Mouse (Mus musculus) neural tube, embryonic 12.5 days (tissue): ENCODE measurements around the gene Gm26661. TPM values are rescaled to one million over a fixed set of nuclear protein-coding genes. Genes with fewer than 3 reads are reported as not detected.

ENCODE experiments used
- ATAC-seq: fragments of 200-750 bp; cut with Nextera tagmentation; 2 replicates; pipeline ENCODE4 v1.8.0; 2017; ENCODE audit warnings: low read depth, mild to moderate bottlenecking, moderate TSS enrichment, moderate library complexity; ENCODE audit not compliant: low FRiP score
- H3K27ac ChIP-seq: fragments of 300-500 bp; sonication (generic); 2 replicates; pipeline ENCODE4 v1.5.1; 2016
- H3K27me3 ChIP-seq: fragments of 300-500 bp; sonication (generic); replicated peaks from 2 replicates; pipeline ENCODE4 v1.6.1; 2016; ENCODE audit warnings: mild to moderate bottlenecking
- H3K36me3 ChIP-seq: fragments of 300-500 bp; sonication (generic); 2 replicates; pipeline ENCODE4 v1.6.1; 2016; ENCODE audit warnings: mild to moderate bottlenecking
- H3K4me1 ChIP-seq: fragments of 300-500 bp; sonication (generic); 2 replicates; pipeline ENCODE4 v1.6.1; 2016
- H3K4me2 ChIP-seq: fragments of 300-500 bp; sonication (generic); replicated peaks from 2 replicates; pipeline ENCODE4 v1.6.1; 2016; ENCODE audit warnings: mild to moderate bottlenecking
- H3K4me3 ChIP-seq: fragments of 300-500 bp; sonication (generic); 2 replicates; pipeline ENCODE4 v1.5.1; 2016
- H3K9ac ChIP-seq: fragments of 300-500 bp; sonication (generic); 2 replicates; pipeline ENCODE4 v1.6.1; 2016; ENCODE audit warnings: mild to moderate bottlenecking
- H3K9me3 ChIP-seq: fragments of 300-500 bp; sonication (generic); 2 replicates; pipeline ENCODE4 v1.6.1; 2016; ENCODE audit warnings: mild to moderate bottlenecking
- WGBS: fragments of 180-500 bp; shearing (Covaris S2); methylation state at CpG from one replicate; pipeline ENCODE4 v1.1.7; 2016; 5-methylcytosine and 5-hydroxymethylcytosine counted together
- polyA plus RNA-seq: library from polyadenylated mRNA; unstranded; fragments of >200 nt; fragmentation: Nextera tagmentation; extraction: Ambion mirVana; gene quantifications from 2 replicates; pipeline ENCODE4 v1.2.1, GENCODE M21; 2016

The Gm26661 gene
- not detected in 2 replicates for polyA plus RNA-seq

DNA sequence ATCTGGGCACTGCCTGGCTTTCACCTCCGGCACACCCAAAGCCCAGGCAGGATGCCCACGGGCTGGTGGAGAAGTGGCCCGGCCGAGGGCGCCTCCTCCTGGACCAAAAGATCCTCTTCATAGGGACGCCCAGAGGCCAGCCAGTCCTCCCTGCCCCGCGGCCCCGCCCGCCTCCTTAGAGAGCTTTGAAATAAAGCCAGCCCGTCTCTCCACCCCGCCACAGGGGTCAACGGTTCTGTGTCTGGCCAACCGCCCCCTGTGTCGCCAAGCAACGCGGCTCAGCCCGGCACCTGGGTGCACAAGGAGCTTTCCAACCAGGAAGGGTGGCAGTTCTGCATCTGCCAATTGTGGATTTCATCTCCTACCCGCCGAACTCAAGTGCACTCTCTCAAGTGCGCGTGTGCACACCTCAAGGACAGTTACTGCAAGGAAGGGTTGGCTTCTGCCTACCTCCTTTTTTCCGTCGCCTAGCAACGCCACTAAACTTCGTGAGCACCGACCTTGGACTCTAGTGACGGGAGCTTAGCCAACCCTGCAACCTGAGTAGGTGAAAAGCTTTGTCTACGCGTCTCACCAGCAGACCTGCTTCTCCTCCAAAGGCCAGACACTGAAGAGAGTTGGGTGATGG, at the start of gene Gm26661:
Gene Gm26661 (plus strand): TSS at position 56 of the 628 bp plus-strand sequence.
- no peak within 1 kb of the TSS for H3K27ac ChIP-seq
- peaks cover 9% of the 10 kb centered on the region for H3K27me3 ChIP-seq
- H3K9ac ChIP-seq: peak within 1 kb of the TSS; percentile 33; the same call in 1 of the 2 replicates
- H3K36me3 ChIP-seq: no peaks in the 10 kb centered on the region
- ATAC-seq: peak; percentile 85
- WGBS: 2% methylated on average over 30 of the region's 30 CpGs
- peaks cover 10% of the 10 kb centered on the region for H3K4me1 ChIP-seq
- no peaks in the 10 kb centered on the region for H3K9me3 ChIP-seq
- peak within 1 kb of the TSS; percentile 36 for H3K4me3 ChIP-seq
- H3K4me2 ChIP-seq: peak within 1 kb of the TSS; percentile 83

- Histone ChIP-seq H3K27me3 (no peaks in the 10 kb centered on the region), H3K4me3 (no peak overlapping the region), H3K9ac (peak overlapping the region; percentile 38; the same call in 1 of the 2 replicates), H3K9me3 (no peaks in the 10 kb centered on the region), H3K4me2 (peak overlapping the region; percentile 52), H3K36me3 (no peaks in the 10 kb centered on the region), H3K4me1 (no peaks in the 10 kb centered on the region), H3K27ac (no peak overlapping the region)
- peak; percentile 89 for ATAC-seq
- 35% methylated on average over 11 of the region's 11 CpGs for WGBS
These were observed 42.2 kb upstream of the Gm26661 start for GRCm38 (mm10) chr14:7748944-7749763.

DNA sequence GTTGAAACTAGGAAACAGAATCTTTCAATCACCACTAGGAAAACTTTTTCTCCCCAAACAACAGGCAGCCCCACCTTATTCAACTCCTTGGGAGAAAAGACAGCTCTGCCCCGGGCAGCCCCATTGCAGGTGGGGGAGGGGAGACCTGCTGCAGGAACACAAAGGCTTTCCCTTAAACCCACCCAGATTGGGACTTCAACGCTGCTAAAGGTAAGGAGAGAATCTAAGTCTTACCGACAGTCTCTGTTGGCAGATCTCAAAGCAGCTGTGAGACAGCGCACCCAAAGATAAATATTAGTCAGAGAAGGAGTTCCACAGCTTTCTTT, 41.7 kb upstream of the Gm26661 start:
- Histone ChIP-seq H3K4me1 (no peaks in the 10 kb centered on the region), H3K27me3 (no peaks in the 10 kb centered on the region), H3K4me3 (no peak overlapping the region), H3K27ac (no peak overlapping the region), H3K9me3 (no peaks in the 10 kb centered on the region), H3K4me2 (peak overlapping the region; percentile 52), H3K36me3 (no peaks in the 10 kb centered on the region), H3K9ac (peak overlapping the region; percentile 38; the same call in 1 of the 2 replicates)
- ATAC-seq: peak; percentile 90
- 11% methylated on average over 4 of the region's 4 CpGs for WGBS

DNA sequence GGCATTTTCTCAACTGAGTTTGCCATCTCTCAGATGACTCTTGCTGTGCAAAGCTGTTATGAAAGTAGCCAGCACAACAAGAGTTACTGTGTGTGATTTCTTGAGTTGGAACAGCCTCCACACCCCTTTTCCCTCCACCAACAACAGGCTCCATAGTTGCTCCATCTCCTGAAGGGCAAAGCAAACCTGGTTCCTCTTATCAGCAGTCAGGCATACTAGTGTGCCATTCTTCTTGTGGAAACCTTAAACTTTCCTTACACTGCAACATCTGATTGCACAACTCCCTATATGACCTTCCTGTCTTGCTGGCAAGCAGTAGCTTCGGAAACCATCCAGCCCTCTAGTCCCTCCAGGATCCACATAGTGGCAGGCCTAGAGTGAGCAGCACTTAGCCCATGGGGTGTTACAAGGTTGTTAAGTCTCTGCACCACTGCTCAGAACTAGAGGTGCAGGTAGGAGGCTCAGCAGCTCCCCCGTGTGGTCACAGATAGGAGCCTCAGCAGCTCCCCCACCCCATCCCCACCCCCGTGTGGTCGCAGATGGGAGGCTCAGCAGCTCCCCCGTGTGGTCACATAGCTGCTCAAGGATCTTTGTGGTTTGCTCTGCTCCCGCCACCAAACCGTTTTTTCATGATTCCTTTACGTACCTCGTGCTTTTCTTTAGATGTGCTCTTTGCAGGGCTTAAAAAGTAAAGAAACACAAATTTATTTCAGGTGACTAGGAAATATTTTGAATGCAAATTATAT, 25.6 kb upstream of the Gm26661 start:
- Histone ChIP-seq H3K27me3 (no peaks in the 10 kb centered on the region), H3K4me3 (no peak overlapping the region), H3K27ac (no peak overlapping the region), H3K4me1 (no peaks in the 10 kb centered on the region), H3K9ac (no peak overlapping the region), H3K36me3 (no peaks in the 10 kb centered on the region), H3K4me2 (no peak overlapping the region), H3K9me3 (no peaks in the 10 kb centered on the region)
- ATAC-seq: peak; percentile 95
- 15% methylated on average over 9 of the region's 9 CpGs for WGBS

GRCm38 (mm10) chr14:7773714-7774389, 17.5 kb upstream of the Gm26661 start:
- peak overlapping the region; percentile 36; the same call in 1 of the 2 replicates for H3K9ac ChIP-seq
- H3K27ac ChIP-seq: no peak overlapping the region
- peak overlapping the region; percentile 49 for H3K4me2 ChIP-seq

GRCm38 (mm10) chr14:7786073-7786472, 5.3 kb upstream of the Gm26661 start:
- Histone ChIP-seq H3K9ac (no peak overlapping the region), H3K27ac (no peak overlapping the region), H3K9me3 (no peaks in the 10 kb centered on the region), H3K36me3 (no peaks in the 10 kb centered on the region), H3K4me2 (no peak overlapping the region), H3K4me1 (peaks cover 2% of the 10 kb centered on the region), H3K4me3 (no peak overlapping the region), H3K27me3 (no peaks in the 10 kb centered on the region)
- 37% methylated on average over 13 of the region's 13 CpGs for WGBS
- ATAC-seq: no peak

More at GRCm38 (mm10) chr14:7773714-7774389, 17.5 kb upstream of the Gm26661 start:
- H3K9me3 ChIP-seq: no peaks in the 10 kb centered on the region
- no peaks in the 10 kb centered on the region for H3K4me1 ChIP-seq
- peak overlapping the region; percentile 31 for H3K4me3 ChIP-seq
- WGBS: 41% methylated on average over 24 of the region's 24 CpGs
- peak; percentile 83 for ATAC-seq
- no peaks in the 10 kb centered on the region for H3K36me3 ChIP-seq
- no peaks in the 10 kb centered on the region for H3K27me3 ChIP-seq

DNA sequence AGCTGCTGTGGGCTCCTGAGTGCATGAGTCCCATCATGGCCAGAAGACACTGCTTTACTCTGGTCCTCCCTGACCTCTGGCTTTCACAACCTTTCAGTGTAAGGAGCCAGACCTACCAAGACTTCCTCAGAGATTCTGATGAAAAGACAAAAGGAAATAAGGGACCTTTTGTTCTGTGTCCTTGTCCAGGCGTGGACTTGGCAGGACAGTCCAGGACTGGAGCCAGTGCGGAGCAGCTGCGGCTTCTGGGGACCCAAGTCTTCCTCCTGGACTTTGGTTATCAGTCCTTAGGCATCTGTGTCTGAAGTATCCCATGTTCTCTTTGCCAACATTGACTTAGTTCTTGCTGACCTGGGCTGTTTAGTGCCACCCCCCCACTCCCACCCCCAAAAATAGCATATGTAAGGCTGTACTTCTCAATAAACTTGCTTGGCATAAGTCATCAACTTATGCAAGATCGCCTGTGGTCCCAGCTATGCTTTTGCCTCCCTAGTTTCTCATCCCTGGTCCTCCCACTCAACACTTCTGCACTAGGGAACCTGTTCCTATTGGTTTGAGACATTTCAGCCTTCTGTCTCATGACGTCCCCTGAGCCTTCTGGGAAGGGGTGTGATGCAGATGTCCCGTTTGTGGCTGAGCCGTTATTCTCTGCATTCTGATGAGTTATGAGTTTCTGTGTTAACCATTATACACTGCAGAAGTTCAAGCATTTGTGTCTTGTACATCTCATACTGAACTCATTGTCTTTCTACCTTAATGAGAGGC, 1.9 kb upstream of the Gm26661 start:
- Histone ChIP-seq H3K9me3 (no peaks in the 10 kb centered on the region), H3K36me3 (no peaks in the 10 kb centered on the region), H3K4me3 (no peak overlapping the region), H3K9ac (no peak overlapping the region), H3K4me2 (no peak overlapping the region), H3K27ac (no peak overlapping the region), H3K4me1 (peaks cover 10% of the 10 kb centered on the region), H3K27me3 (peaks cover 9% of the 10 kb centered on the region)
- no peak for ATAC-seq
- 82% methylated on average over 7 of the region's 7 CpGs for WGBS

GRCm38 (mm10) chr14:7791061-7791531, 291 bp upstream of the Gm26661 start:
- Histone ChIP-seq H3K27ac (no peak overlapping the region), H3K4me1 (peaks cover 10% of the 10 kb centered on the region), H3K4me3 (peak overlapping the region; percentile 36), H3K36me3 (no peaks in the 10 kb centered on the region), H3K27me3 (peaks cover 9% of the 10 kb centered on the region), H3K9me3 (no peaks in the 10 kb centered on the region), H3K4me2 (peak overlapping the region; percentile 83), H3K9ac (peak overlapping the region; percentile 33; the same call in 1 of the 2 replicates)
- no peak; the same call in 1 of the 2 replicates for ATAC-seq
- WGBS: 14% methylated on average over 19 of the region's 19 CpGs

DNA sequence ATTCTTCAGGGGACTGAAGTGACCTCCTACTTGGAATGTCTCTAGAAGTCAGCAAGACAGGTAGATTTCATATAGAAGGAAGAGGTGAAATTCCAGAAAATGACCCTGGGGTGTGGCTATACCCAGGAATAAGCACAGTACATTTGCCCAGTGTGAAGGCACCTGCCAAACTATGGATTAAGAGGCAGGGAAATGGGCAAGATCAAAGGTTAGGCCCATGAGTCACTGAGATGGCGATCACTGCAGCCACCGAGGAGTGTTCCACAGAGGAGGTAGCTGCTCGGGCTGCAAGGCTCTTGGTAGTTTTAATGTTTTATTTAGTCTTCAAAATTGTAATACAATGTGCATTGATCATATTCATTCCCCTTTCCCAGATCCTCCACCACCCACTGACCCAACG, 4.6 kb downstream of the Gm26661 start:
- ATAC-seq: no peak
- no peaks in the 10 kb centered on the region for H3K9me3 ChIP-seq
- 82% methylated on average over 4 of the region's 4 CpGs for WGBS

DNA sequence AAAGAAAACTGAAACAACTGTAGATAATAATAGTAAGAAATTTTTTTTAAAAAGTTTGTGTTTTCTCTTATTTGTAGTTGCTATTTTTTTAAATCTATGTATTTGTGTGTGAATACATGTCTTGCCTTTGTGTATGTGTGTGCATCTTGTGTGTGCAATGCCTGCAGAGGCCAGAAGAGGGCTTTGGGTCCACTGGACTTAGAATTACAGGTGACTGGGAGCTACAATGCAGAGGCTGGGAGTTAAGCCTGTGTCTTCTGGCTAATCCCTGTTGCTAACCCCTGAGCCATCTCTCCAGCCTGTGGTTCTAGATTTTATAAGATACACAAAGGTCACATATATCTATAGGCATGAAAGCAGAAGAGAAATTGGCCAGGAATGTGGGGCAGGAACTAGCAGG, 9.2 kb downstream of the Gm26661 start:
- H3K9ac ChIP-seq: no peak overlapping the region
- no peaks in the 10 kb centered on the region for H3K36me3 ChIP-seq
- no peak overlapping the region for H3K4me3 ChIP-seq
- no peaks in the 10 kb centered on the region for H3K27me3 ChIP-seq
- no peaks in the 10 kb centered on the region for H3K9me3 ChIP-seq
- no peak overlapping the region for H3K4me2 ChIP-seq
- no peak for ATAC-seq
- no peak overlapping the region for H3K27ac ChIP-seq
- H3K4me1 ChIP-seq: no peaks in the 10 kb centered on the region

More for the DNA sequence above, 4.6 kb downstream of the Gm26661 start:
- H3K36me3 ChIP-seq: no peaks in the 10 kb centered on the region
- H3K4me1 ChIP-seq: peaks cover 10% of the 10 kb centered on the region
- no peak overlapping the region for H3K4me2 ChIP-seq
- H3K9ac ChIP-seq: no peak overlapping the region
- no peak overlapping the region for H3K27ac ChIP-seq
- H3K4me3 ChIP-seq: no peak overlapping the region
- peaks cover 9% of the 10 kb centered on the region for H3K27me3 ChIP-seq

- Histone ChIP-seq H3K4me1 (no peaks in the 10 kb centered on the region), H3K9ac (no peak overlapping the region), H3K36me3 (no peaks in the 10 kb centered on the region), H3K27me3 (no peaks in the 10 kb centered on the region), H3K4me2 (no peak overlapping the region), H3K27ac (no peak overlapping the region), H3K9me3 (no peaks in the 10 kb centered on the region), H3K4me3 (no peak overlapping the region)
- 13% methylated on average over 4 of the region's 4 CpGs for WGBS
- ATAC-seq: no peak
These were observed 10.4 kb downstream of the Gm26661 start for GRCm38 (mm10) chr14:7801831-7802230.
